Mouse (Mus musculus): ENCODE results near the gene Arhgap27. TPM values are rescaled to one million over a fixed set of nuclear protein-coding genes. Genes with fewer than 3 reads are reported as not detected.

Arhgap27 gene
- total and polyA plus RNA-seq, 3 experiments = 11.8 to 30.9 (median 26.1) TPM

GRCm38 (mm10) chr11:103375258-103375657, 11.8 kb upstream of the Arhgap27 start:
- H3K27me3 ChIP-seq (replicated peaks) = no peaks in the 10 kb centered on the region
- H3K79me2 ChIP-seq (replicated peaks; ENCODE audit: control insufficient read depth, extremely low read depth, insufficient read depth, poor library complexity, severe bottlenecking) = no peaks in the 10 kb centered on the region
- H3K4me3 ChIP-seq (replicated peaks in 1 of 3; ENCODE audit: low read depth in 2 of 3, low read length in 2 of 3, poor library complexity in 1 of 3) = no peak overlapping the region
- H3K4me1 ChIP-seq (ENCODE audit: control insufficient read depth in 1 of 2, insufficient read depth in 2 of 2) = peaks cover 52 to 99% of the 10 kb centered on the region in 2 experiments
- H3K9ac ChIP-seq (ENCODE audit: insufficient read depth, low read depth) = no peak overlapping the region
- no peak for TF ChIP-seq MAX (IDR thresholded peaks at IDR 0.05; ENCODE audit: low read length)
- peaks cover 34 to 87% of the 10 kb centered on the region in 2 experiments for H3K36me3 ChIP-seq (replicated peaks in 1 of 2; ENCODE audit: control insufficient read depth in 1 of 2, insufficient read depth in 1 of 2, low read length in 1 of 2)
- H3K4me2 ChIP-seq (ENCODE audit: insufficient read depth, low read depth, poor library complexity, severe bottlenecking) = no peak overlapping the region
- no peak for DNase-seq (ENCODE audit: extremely low read depth)
- no peaks in the 10 kb centered on the region for H3K9me3 ChIP-seq (replicated peaks; ENCODE audit: low read length)
- no peak overlapping the region for H3K27ac ChIP-seq (ENCODE audit: insufficient read depth, low read depth)
- in situ Hi-C loops (cut with MboI; ENCODE audit: low pct_ligation_motif_present, low pct_unique_long_range_greater_than_20kb, low sequenced_read_pairs) (no loop called here), dilution Hi-C loops (cut with MboI; ENCODE audit: extremely low pct_ligation_motif_present, extremely low pct_unique_long_range_greater_than_20kb, low sequenced_read_pairs) (no loop called here)

- Histone ChIP-seq H3K9me3 (replicated peaks; ENCODE audit: low read length) (no peaks in the 10 kb centered on the region), H3K4me3 (replicated peaks in 1 of 3; ENCODE audit: low read depth in 2 of 3, low read length in 2 of 3, poor library complexity in 1 of 3) (peak overlapping the region in 2 of 3 experiments; percentile 5 to 19), H3K27ac (ENCODE audit: insufficient read depth, low read depth) (peak overlapping the region; percentile 49), H3K9ac (ENCODE audit: insufficient read depth, low read depth) (0 out of 2 replicates have a peak overlapping the region, but pooled peaks have one; percentile 7), H3K27me3 (replicated peaks) (no peaks in the 10 kb centered on the region), H3K4me2 (ENCODE audit: insufficient read depth, low read depth, poor library complexity, severe bottlenecking) (peak overlapping the region; percentile 26), H3K36me3 (replicated peaks in 1 of 2; ENCODE audit: control insufficient read depth in 1 of 2, insufficient read depth in 1 of 2, low read length in 1 of 2) (peaks cover 29 to 88% of the 10 kb centered on the region in 2 experiments), H3K79me2 (replicated peaks; ENCODE audit: control insufficient read depth, extremely low read depth, insufficient read depth, poor library complexity, severe bottlenecking) (no peaks in the 10 kb centered on the region), H3K4me1 (ENCODE audit: control insufficient read depth in 1 of 2, insufficient read depth in 2 of 2) (peaks cover 58 to 99% of the 10 kb centered on the region in 2 experiments)
- peak; percentile 59 for DNase-seq (ENCODE audit: extremely low read depth)
- in situ Hi-C loops (cut with MboI; ENCODE audit: low pct_ligation_motif_present, low pct_unique_long_range_greater_than_20kb, low sequenced_read_pairs) (no loop called here), dilution Hi-C loops (cut with MboI; ENCODE audit: extremely low pct_ligation_motif_present, extremely low pct_unique_long_range_greater_than_20kb, low sequenced_read_pairs) (no loop called here)
- no peak for TF ChIP-seq ZC3H11A (IDR thresholded peaks at IDR 0.05; ENCODE audit: low read depth, low read length)
- no peak for TF ChIP-seq RAD21 (IDR thresholded peaks at IDR 0.05; ENCODE audit: low read depth, low read length)
- no peak for TF ChIP-seq NELFE (IDR thresholded peaks at IDR 0.05; ENCODE audit: low read depth, low read length)
- no peak for TF ChIP-seq ZNF384 (IDR thresholded peaks at IDR 0.05; ENCODE audit: low read depth, low read length)
- TF ChIP-seq USF2 (conservative IDR thresholded peaks at IDR 0.05; ENCODE audit: low read depth, low read length) = no peak
- TF ChIP-seq CHD1 (IDR thresholded peaks at IDR 0.05; ENCODE audit: low read depth, low read length) = no peak; the same call in 1 of the 2 replicates
- no peak for TF ChIP-seq PAX5 (IDR thresholded peaks at IDR 0.05; ENCODE audit: low read length)
- TF ChIP-seq RCOR1 (conservative IDR thresholded peaks at IDR 0.05; ENCODE audit: low read depth, low read length) = peak; percentile 70; the same call in 1 of the 2 replicates
- TF ChIP-seq POLR2AphosphoS2 (IDR thresholded peaks at IDR 0.05; ENCODE audit: low read depth, low read length) = no peak
- no peak for TF ChIP-seq SMC3 (IDR thresholded peaks at IDR 0.05; ENCODE audit: low read depth, low read length)
- TF ChIP-seq JUND (conservative IDR thresholded peaks at IDR 0.05; ENCODE audit: low read depth, low read length) = 0 out of 2 replicates have a peak, but pooled peaks have one; percentile 13
- TF ChIP-seq JUN (IDR thresholded peaks at IDR 0.05; ENCODE audit: insufficient read depth, low read depth, low read length) = no peak
- peak; percentile 87 for TF ChIP-seq IRF4 (IDR thresholded peaks at IDR 0.05; ENCODE audit: low read depth, low read length)
- TF ChIP-seq ETS1 (conservative IDR thresholded peaks at IDR 0.05; ENCODE audit: low read depth, low read length) = peak; percentile 57
- TF ChIP-seq MAX (IDR thresholded peaks at IDR 0.05; ENCODE audit: low read length) = no peak
- no peak for TF ChIP-seq CTCF (conservative IDR thresholded peaks at IDR 0.05 in 1 of 2, IDR thresholded peaks at IDR 0.05 in 1 of 2; ENCODE audit: low read depth in 2 of 2, low read length in 2 of 2)
- no peak for TF ChIP-seq USF1 (IDR thresholded peaks at IDR 0.05; ENCODE audit: low read depth, low read length)
- TF ChIP-seq POLR2A (IDR thresholded peaks at IDR 0.05; ENCODE audit: low read depth, low read length) = peak; percentile 34; the same call in 1 of the 2 replicates
- TF ChIP-seq KAT2A (IDR thresholded peaks at IDR 0.05; ENCODE audit: insufficient replicate concordance, low read length) = 0 out of 2 replicates have a peak, but pooled peaks have one; percentile 24
- TF ChIP-seq HCFC1 (IDR thresholded peaks at IDR 0.05; ENCODE audit: low read depth, low read length) = no peak
- TF ChIP-seq CHD2 (IDR thresholded peaks at IDR 0.05; ENCODE audit: low read length) = peak; percentile 48
- TF ChIP-seq BHLHE40 (IDR thresholded peaks at IDR 0.05; ENCODE audit: low read depth, low read length) = no peak
- TF ChIP-seq ZKSCAN1 (IDR thresholded peaks at IDR 0.05; ENCODE audit: borderline replicate concordance, low read depth, low read length) = no peak
- no peak for TF ChIP-seq E2F4 (IDR thresholded peaks at IDR 0.05; ENCODE audit: insufficient replicate concordance, low read depth, low read length)
- no peak for TF ChIP-seq TBP (conservative IDR thresholded peaks at IDR 0.05; ENCODE audit: low read depth, low read length)
- TF ChIP-seq MYC (IDR thresholded peaks at IDR 0.05; ENCODE audit: low read depth, low read length) = no peak
- TF ChIP-seq MAZ (IDR thresholded peaks at IDR 0.05; ENCODE audit: low read depth, low read length) = no peak
- peak; percentile 73 for TF ChIP-seq SIN3A (IDR thresholded peaks at IDR 0.05; ENCODE audit: low read length)
- peak; percentile 29; the same call in 1 of the 2 replicates for TF ChIP-seq MEF2A (IDR thresholded peaks at IDR 0.05; ENCODE audit: borderline replicate concordance, low read depth, low read length)
- 0 out of 2 replicates have a peak, but pooled peaks have one; percentile 16 for TF ChIP-seq MXI1 (IDR thresholded peaks at IDR 0.05; ENCODE audit: low read depth, low read length)
- TF ChIP-seq NRF1 (IDR thresholded peaks at IDR 0.05; ENCODE audit: low read depth, low read length) = no peak
- no peak for TF ChIP-seq ZMIZ1 (IDR thresholded peaks at IDR 0.05; ENCODE audit: low read depth, low read length)
- TF ChIP-seq GABPA (IDR thresholded peaks at IDR 0.05; ENCODE audit: insufficient replicate concordance, low read depth, low read length) = no peak
These were observed 10.4 kb upstream of the Arhgap27 start for GRCm38 (mm10) chr11:103373922-103374321.
